Mouse (Mus musculus) thymus, adult 2 months (tissue): ENCODE data around the gene Oxnad1.

Source experiments
- CTCF ChIP-seq: fragments of 200-500 bp; IDR thresholded peaks from 2 replicates; pipeline ENCODE4 v1.5.1; 2012; ENCODE audit warnings: mild to moderate bottlenecking, control low read depth, low read length, moderate library complexity, borderline replicate concordance; ENCODE audit not compliant: control insufficient read depth, poor library complexity, insufficient read depth; ENCODE audit errors: extremely low read depth
- POLR2A ChIP-seq: fragments of 200-500 bp; IDR thresholded peaks from 2 replicates; pipeline ENCODE4 v1.6.1; 2012; ENCODE audit warnings: mild to moderate bottlenecking, low read length, control low read depth, moderate library complexity; ENCODE audit not compliant: control insufficient read depth, poor library complexity, insufficient read depth; ENCODE audit errors: extremely low read depth

GRCm38 (mm10) chr14:32128409-32128808 lies 43.2 kb downstream of the Oxnad1 start:
- TF ChIP-seq POLR2A, result no peak
- TF ChIP-seq CTCF, result no peak
